Mouse (Mus musculus): ENCODE measurements around the gene Mynn. TPM values are rescaled to one million over a fixed set of nuclear protein-coding genes. Genes with fewer than 3 reads are reported as not detected.
A peak's percentile ranks its signal among the peaks of the same experiment; 100 is the strongest.
"Not testable (repeated sequence)": the region's sequence is repeated elsewhere in the genome, so short reads cannot be mapped to it uniquely, and the experiment has no call there.

Gene Mynn
- 26.7 and 28.7 TPM in 2 replicates for polyA plus RNA-seq (2014; fragmentation: Nextera tagmentation; extraction: Ambion mirVana)

DNA sequence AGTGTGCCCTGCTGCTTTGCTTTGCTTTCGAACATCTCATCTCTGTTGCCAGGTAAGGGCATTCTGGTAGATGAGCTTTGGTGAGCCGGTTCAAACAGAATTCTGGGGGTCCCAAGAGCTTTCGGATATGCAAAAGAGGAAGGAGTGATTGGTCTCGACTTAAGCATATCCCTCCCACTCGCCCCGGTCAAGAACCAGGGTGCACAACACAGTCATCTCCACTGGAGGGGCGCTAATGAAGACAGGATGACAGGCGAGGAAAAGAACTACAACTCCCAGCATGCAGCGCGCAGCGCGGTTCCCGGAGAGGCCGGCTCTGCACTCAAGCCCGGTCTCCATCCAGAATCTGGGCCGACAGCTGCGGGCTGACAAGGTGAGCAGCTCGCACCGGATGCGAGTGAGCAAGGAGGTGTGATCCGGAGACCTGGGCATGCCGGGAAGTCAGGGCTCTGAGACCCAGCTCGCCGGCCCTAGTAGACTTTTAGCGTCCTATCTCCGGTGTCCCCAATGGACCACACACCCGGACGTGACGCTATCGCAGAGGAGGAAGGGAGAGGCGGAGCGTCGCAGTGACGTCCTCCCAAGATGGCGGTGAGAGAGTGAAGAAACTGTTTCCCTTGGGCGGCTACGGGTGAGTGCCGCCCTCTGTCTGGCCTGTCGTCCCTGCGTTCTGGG lies at the start of gene Mynn:
TSS of gene Mynn (plus strand) at position 1 of the 675 bp plus-strand sequence.
- ATAC-seq (replicated peaks; ENCODE audit: low FRiP score, low TSS enrichment, low read depth) = peak; percentile 93
- Histone ChIP-seq H3K36me3 (ENCODE audit: control insufficient read depth, insufficient read depth, low read length) (peaks cover 23% of the 10 kb centered on the region), H3K9me3 (ENCODE audit: control insufficient read depth, low read length) (no peaks in the 10 kb centered on the region), H3K27me3 (replicated peaks; ENCODE audit: control insufficient read depth, insufficient read depth, low read length) (peaks cover 9% of the 10 kb centered on the region; the same call in 1 of the 2 replicates), H3K4me1 (replicated peaks; ENCODE audit: control insufficient read depth, insufficient read depth, low read length) (peaks cover 12% of the 10 kb centered on the region), H3K9ac (ENCODE audit: low read length) (peak within 1 kb of the TSS; percentile 74), H3K4me3 (ENCODE audit: low read depth, low read length) (peak within 1 kb of the TSS; percentile 84), H3K27ac (ENCODE audit: low read depth) (peak within 1 kb of the TSS; percentile 86), H3K4me2 (ENCODE audit: low read length) (peak within 1 kb of the TSS; percentile 95)
- DNase-seq (ENCODE audit: low spot score) = peak; percentile 99
- WGBS = 0% methylated on average over 38 of the region's 40 CpGs

DNA sequence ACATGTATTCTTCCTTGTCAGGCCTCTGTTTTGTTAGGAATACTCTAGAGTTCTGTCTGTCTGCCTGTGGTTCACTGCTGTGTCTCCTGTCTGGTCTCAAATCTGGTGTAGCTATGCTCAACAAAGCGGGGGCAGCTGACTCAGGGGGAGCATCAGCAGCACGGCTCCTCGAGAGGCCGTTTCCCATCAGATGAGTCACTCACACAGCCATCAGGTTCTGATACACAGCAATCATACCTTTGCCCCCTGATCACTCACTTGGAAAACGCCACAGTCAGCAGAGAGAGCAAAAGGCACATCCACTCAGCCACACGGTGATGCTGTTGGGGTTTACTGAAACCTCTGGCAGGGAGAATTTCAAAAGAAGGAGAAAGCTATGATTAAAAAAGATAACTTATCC lies 48.1 kb upstream of the Mynn start:
- Histone ChIP-seq H3K9ac (ENCODE audit: low read length) (no peak overlapping the region), H3K27me3 (replicated peaks; ENCODE audit: control insufficient read depth, insufficient read depth, low read length) (no peaks in the 10 kb centered on the region), H3K36me3 (ENCODE audit: control insufficient read depth, insufficient read depth, low read length) (no peaks in the 10 kb centered on the region), H3K9me3 (ENCODE audit: control insufficient read depth, low read length) (no peaks in the 10 kb centered on the region), H3K27ac (ENCODE audit: low read depth) (no peak overlapping the region), H3K4me3 (ENCODE audit: low read depth, low read length) (no peak overlapping the region), H3K4me1 (replicated peaks; ENCODE audit: control insufficient read depth, insufficient read depth, low read length) (no peaks in the 10 kb centered on the region), H3K4me2 (ENCODE audit: low read length) (no peak overlapping the region)
- ATAC-seq (replicated peaks; ENCODE audit: low FRiP score, low TSS enrichment, low read depth) = no peak
- WGBS = 65% methylated on average over 6 of the region's 6 CpGs
- DNase-seq (ENCODE audit: low spot score) = no peak

DNA sequence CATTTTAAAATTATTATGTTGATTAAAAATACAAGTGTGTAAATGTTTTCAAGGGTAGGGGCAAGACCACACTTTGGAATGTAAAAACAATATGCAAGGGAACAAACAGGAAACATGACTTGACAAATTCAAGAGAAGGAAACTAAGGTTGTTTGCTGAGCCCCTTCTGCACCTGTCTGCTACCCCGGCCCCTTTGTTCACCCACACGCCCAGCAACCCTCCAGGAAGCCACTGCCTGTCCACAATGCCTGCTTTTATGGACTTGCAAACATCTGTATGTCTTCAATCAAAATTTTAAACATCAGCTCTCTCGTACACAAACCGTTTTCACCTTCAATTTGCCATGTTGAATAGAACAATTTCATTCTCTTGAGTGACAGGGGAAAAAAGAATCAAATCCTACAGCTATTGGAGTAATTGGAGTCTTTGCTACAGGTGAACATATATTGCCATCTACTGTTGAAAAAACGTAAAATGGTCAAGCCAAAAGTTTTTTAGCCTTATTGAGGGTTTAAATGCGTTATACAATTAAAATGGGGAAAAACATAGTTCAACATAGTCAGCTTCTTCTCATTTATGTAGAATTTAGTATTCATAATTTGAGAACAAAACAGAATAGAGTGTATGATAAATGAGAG lies 41.1 kb upstream of the Mynn start:
- Histone ChIP-seq H3K4me2 (ENCODE audit: low read length) (no peak overlapping the region), H3K4me3 (ENCODE audit: low read depth, low read length) (no peak overlapping the region), H3K4me1 (replicated peaks; ENCODE audit: control insufficient read depth, insufficient read depth, low read length) (no peaks in the 10 kb centered on the region), H3K27me3 (replicated peaks; ENCODE audit: control insufficient read depth, insufficient read depth, low read length) (no peaks in the 10 kb centered on the region), H3K36me3 (ENCODE audit: control insufficient read depth, insufficient read depth, low read length) (no peaks in the 10 kb centered on the region), H3K27ac (ENCODE audit: low read depth) (no peak overlapping the region), H3K9ac (ENCODE audit: low read length) (no peak overlapping the region), H3K9me3 (ENCODE audit: control insufficient read depth, low read length) (no peaks in the 10 kb centered on the region)
- 53% methylated on average over 6 of the region's 6 CpGs for WGBS
- DNase-seq (ENCODE audit: low spot score) (peak; percentile 25), ATAC-seq (replicated peaks; ENCODE audit: low FRiP score, low TSS enrichment, low read depth) (no peak)

DNA sequence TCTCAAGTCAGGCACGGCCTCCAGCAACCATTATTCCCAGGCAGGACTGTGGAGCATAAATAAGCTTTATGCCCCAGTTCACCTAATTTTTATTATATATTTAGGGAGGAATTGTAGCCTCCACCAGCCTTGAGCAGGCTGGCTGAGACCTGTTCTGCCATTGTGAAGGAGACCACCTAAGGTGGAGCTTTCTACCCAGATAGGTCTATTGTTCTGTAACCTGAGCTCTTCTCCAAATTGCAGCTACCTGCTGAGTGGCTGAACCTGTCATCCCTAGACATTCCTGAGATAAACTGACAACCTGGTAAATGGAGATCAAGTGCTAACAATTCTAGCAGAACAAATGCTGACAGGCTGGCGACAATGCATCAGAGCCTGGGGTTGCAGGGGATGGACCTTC lies 35.5 kb upstream of the Mynn start:
- no CpG with 5 or more reads among the region's 2 CpGs for WGBS
- ATAC-seq (replicated peaks; ENCODE audit: low FRiP score, low TSS enrichment, low read depth); H3K9me3 ChIP-seq (ENCODE audit: control insufficient read depth, low read length); H3K4me1 ChIP-seq (replicated peaks; ENCODE audit: control insufficient read depth, insufficient read depth, low read length); H3K27ac ChIP-seq (ENCODE audit: low read depth); H3K4me3 ChIP-seq (ENCODE audit: low read depth, low read length); H3K27me3 ChIP-seq (replicated peaks; ENCODE audit: control insufficient read depth, insufficient read depth, low read length); H3K9ac ChIP-seq (ENCODE audit: low read length); H3K4me2 ChIP-seq (ENCODE audit: low read length); H3K36me3 ChIP-seq (ENCODE audit: control insufficient read depth, insufficient read depth, low read length); DNase-seq (ENCODE audit: low spot score): not testable (repeated sequence)

DNA sequence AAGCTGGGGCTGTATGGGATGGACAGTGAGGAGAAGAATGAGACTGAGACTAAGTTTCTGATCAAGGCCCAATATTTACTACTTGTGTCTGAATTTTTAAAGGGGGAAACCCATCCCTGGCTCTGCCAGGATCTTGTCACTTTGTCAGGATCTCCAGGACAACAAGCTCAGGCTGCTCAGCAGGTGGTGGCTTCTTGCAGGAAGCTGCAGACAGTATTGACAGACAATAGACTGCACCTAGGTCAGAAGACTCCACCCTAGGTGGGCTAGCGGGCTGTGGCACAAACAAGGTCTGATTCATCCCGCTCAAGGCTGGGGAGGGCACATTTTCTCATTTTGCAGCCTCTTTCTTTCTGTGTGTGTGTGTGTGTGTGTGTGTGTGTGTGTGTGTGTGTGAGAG lies 28.3 kb upstream of the Mynn start:
- H3K4me2 ChIP-seq (ENCODE audit: low read length) = no peak overlapping the region
- ATAC-seq (replicated peaks; ENCODE audit: low FRiP score, low TSS enrichment, low read depth) (no peak), DNase-seq (ENCODE audit: low spot score) (no peak)
- no peak overlapping the region for H3K27ac ChIP-seq (ENCODE audit: low read depth)
- no peak overlapping the region for H3K4me3 ChIP-seq (ENCODE audit: low read depth, low read length)
- no peaks in the 10 kb centered on the region for H3K4me1 ChIP-seq (replicated peaks; ENCODE audit: control insufficient read depth, insufficient read depth, low read length)
- no peaks in the 10 kb centered on the region for H3K27me3 ChIP-seq (replicated peaks; ENCODE audit: control insufficient read depth, insufficient read depth, low read length)
- H3K9me3 ChIP-seq (ENCODE audit: control insufficient read depth, low read length) = no peaks in the 10 kb centered on the region
- H3K36me3 ChIP-seq (ENCODE audit: control insufficient read depth, insufficient read depth, low read length) = no peaks in the 10 kb centered on the region
- 21% methylated on average over 2 of the region's 2 CpGs for WGBS
- no peak overlapping the region for H3K9ac ChIP-seq (ENCODE audit: low read length)

DNA sequence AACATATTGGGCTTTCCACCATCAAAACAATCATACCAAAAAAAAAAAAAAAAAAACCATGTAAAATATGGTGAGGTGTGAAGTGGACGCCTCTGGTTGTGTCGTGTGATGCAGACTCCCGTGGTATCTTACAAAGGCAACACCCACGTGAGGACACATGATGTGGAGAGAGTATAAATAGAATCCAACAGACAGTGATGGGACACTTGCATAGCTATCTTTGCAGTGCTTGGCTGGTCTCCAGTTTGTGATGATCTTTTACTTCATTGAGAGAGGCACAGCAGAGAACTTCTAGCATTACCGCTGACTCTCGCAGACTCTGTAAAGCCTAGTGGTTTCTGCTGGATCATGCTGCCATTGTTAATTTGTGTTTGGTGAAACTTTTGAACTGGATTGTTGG lies 13.0 kb upstream of the Mynn start:
- H3K9me3 ChIP-seq (ENCODE audit: control insufficient read depth, low read length) = no peaks in the 10 kb centered on the region

DNA sequence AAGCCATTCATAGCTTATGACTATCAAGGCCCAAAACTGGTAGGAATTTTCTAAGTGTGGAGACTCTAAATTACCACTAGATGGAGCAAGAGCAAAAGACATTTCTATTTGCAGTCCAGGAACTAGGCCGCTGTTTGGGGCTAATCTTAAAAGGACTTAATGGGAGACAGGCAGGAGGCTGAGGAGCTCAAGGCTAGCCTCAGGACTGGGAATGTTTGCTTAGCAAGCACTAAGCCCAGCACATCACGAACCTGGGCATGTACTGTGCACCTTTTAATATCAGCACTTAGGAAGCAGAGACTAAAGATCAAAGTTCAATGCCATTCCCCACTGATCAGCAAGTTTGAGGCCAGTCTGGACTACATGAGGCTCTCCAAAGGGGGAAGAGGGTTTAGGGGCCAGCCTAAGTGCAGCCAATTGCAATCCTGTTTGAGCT lies 9.4 kb upstream of the Mynn start:
- peak; percentile 66 for DNase-seq (ENCODE audit: low spot score)
- 1% methylated on average over 2 of the region's 2 CpGs for WGBS

More for the DNA sequence above, 13.0 kb upstream of the Mynn start:
- Histone ChIP-seq H3K4me3 (ENCODE audit: low read depth, low read length) (no peak overlapping the region), H3K36me3 (ENCODE audit: control insufficient read depth, insufficient read depth, low read length) (no peaks in the 10 kb centered on the region), H3K27me3 (replicated peaks; ENCODE audit: control insufficient read depth, insufficient read depth, low read length) (no peaks in the 10 kb centered on the region), H3K4me2 (ENCODE audit: low read length) (no peak overlapping the region), H3K4me1 (replicated peaks; ENCODE audit: control insufficient read depth, insufficient read depth, low read length) (no peaks in the 10 kb centered on the region), H3K27ac (ENCODE audit: low read depth) (no peak overlapping the region), H3K9ac (ENCODE audit: low read length) (no peak overlapping the region)
- 80% methylated on average over 6 of the region's 6 CpGs for WGBS
- ATAC-seq (replicated peaks; ENCODE audit: low FRiP score, low TSS enrichment, low read depth) (no peak), DNase-seq (ENCODE audit: low spot score) (no peak)

DNA sequence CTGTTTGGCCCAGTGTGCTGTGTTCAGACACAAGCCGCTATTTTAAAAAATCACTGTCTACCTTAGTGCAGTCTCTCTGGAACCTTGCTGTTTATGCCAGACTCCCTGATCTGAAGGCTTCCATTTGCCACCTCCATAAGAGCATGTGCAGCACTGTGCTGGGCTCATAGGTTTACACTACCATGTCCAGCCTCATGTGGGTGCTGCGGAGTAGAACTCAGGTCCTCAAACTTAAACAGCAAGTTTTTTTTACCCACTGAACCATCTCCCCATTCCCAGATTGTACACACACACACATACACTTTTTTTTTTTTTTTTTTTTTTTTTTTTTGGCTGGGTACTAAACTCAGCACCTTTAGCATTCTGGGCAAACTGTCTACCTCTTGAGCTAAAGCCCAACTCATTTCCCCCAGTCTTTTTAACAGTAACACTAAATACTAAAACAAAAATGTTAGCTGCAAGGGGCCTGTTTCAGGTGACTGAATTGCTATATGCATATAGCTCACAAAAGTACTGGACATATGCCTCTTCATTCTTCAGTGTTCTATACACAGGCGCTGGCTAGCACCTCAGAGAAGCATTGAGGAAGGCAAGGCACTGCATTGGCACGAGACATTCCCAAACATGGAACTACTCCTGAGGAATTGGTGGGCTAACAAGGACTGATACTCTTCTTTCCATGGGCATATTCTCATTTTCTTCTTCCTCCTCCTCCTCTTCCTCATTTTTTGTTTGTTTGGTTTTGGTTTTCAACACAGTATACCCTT lies 8.0 kb upstream of the Mynn start:
- H3K36me3 ChIP-seq (ENCODE audit: control insufficient read depth, insufficient read depth, low read length) = no peaks in the 10 kb centered on the region
- 72% methylated on average over 4 of the region's 4 CpGs for WGBS
- ATAC-seq (replicated peaks; ENCODE audit: low FRiP score, low TSS enrichment, low read depth) (no peak), DNase-seq (ENCODE audit: low spot score) (no peak)
- no peak overlapping the region for H3K9ac ChIP-seq (ENCODE audit: low read length)
- peaks cover 5% of the 10 kb centered on the region; the same call in 1 of the 2 replicates for H3K27me3 ChIP-seq (replicated peaks; ENCODE audit: control insufficient read depth, insufficient read depth, low read length)
- no peaks in the 10 kb centered on the region for H3K4me1 ChIP-seq (replicated peaks; ENCODE audit: control insufficient read depth, insufficient read depth, low read length)
- no peaks in the 10 kb centered on the region for H3K9me3 ChIP-seq (ENCODE audit: control insufficient read depth, low read length)
- no peak overlapping the region for H3K27ac ChIP-seq (ENCODE audit: low read depth)
- no peak overlapping the region for H3K4me2 ChIP-seq (ENCODE audit: low read length)
- no peak overlapping the region for H3K4me3 ChIP-seq (ENCODE audit: low read depth, low read length)

More for the DNA sequence above, 9.4 kb upstream of the Mynn start:
- H3K4me2 ChIP-seq (ENCODE audit: low read length) = no peak overlapping the region
- H3K4me1 ChIP-seq (replicated peaks; ENCODE audit: control insufficient read depth, insufficient read depth, low read length) = no peaks in the 10 kb centered on the region
- H3K36me3 ChIP-seq (ENCODE audit: control insufficient read depth, insufficient read depth, low read length) = no peaks in the 10 kb centered on the region
- no peaks in the 10 kb centered on the region for H3K9me3 ChIP-seq (ENCODE audit: control insufficient read depth, low read length)
- no peak overlapping the region for H3K9ac ChIP-seq (ENCODE audit: low read length)
- H3K27ac ChIP-seq (ENCODE audit: low read depth) = no peak overlapping the region
- H3K4me3 ChIP-seq (ENCODE audit: low read depth, low read length) = no peak overlapping the region
- H3K27me3 ChIP-seq (replicated peaks; ENCODE audit: control insufficient read depth, insufficient read depth, low read length) = no peaks in the 10 kb centered on the region
- peak; percentile 69 for ATAC-seq (replicated peaks; ENCODE audit: low FRiP score, low TSS enrichment, low read depth)
